Mouse (Mus musculus) ES-E14 (cell line): ENCODE measurements around the gene Ms4a4d.

ENCODE experiments used
- MAFK ChIP-seq: IDR thresholded peaks from 2 replicates; pipeline ENCODE4 v1.6.1; 2014; ENCODE audit warnings: mild to moderate bottlenecking, low read depth, low read length, inconsistent platforms; ENCODE audit not compliant: insufficient read depth
- ZC3H11A ChIP-seq: IDR thresholded peaks from 2 replicates; pipeline ENCODE4 v1.6.1; 2012; ENCODE audit warnings: low read depth, mild to moderate bottlenecking, inconsistent platforms, low read length, borderline replicate concordance

DNA sequence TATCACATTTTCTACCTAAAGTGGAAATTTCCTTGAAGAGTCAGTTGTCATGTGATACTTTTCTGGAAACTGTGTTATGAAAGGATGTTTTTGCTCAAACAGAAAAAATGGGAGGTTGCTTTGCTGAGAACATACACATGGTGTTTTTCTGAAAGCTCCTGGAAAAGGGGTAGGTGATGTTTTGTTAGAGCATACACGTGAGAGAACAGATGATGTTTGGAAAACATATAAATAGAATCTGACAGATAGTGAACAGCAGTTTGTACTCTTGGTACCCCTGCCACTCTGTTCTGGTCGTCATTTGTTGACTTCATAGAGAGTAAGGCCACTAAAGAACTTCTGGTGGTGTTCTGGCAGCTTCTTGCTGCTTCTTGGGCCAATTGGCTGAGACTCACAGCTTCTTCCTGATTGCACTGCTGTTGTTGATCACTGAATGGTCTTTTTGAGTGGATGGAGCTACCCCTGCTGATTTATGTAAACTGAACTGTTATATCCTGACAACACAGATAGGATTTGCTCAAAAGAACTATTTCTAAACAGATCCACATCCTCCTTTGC lies 2.6 kb upstream of the Ms4a4d start:
- TF ChIP-seq MAFK = no peak
- no peak for TF ChIP-seq ZC3H11A
